Mouse (Mus musculus): Measurements from ENCODE around the gene Rbfox1.

GRCm38 (mm10) chr16:6287699-6288098 is 402.5 kb downstream of the Rbfox1 start:
- TF ChIP-seq GATA1 (IDR thresholded peaks at IDR 0.05; ENCODE audit: borderline replicate concordance, low read length) (no peak), FLI1 (IDR thresholded peaks at IDR 0.05; ENCODE audit: low read length) (no peak)

Measured in megakaryocyte, embryonic 14.5 days (primary cell).